Mouse (Mus musculus) heart, embryonic 16.5 days (tissue): Measurements from ENCODE around the gene Zbtb37. TPM values are rescaled to one million over a fixed set of nuclear protein-coding genes. Genes with fewer than 3 reads are reported as not detected.

Experiments
- ATAC-seq: fragments of 200-750 bp; cut with Nextera tagmentation; replicated peaks from 2 replicates; pipeline ENCODE4 v1.8.0; 2017; ENCODE audit warnings: moderate number of reproducible peaks; ENCODE audit not compliant: insufficient read depth, low FRiP score; ENCODE audit errors: extremely low read depth
- H3K27ac ChIP-seq: fragments of 300-500 bp; sonication (generic); 2 replicates; pipeline ENCODE4 v1.5.1; 2014; ENCODE audit warnings: mild to moderate bottlenecking, low read length, control low read depth, moderate library complexity
- H3K27me3 ChIP-seq: fragments of 300-500 bp; sonication (generic); 2 replicates; pipeline ENCODE4 v1.6.1; 2014; ENCODE audit warnings: low read length, mixed read lengths; ENCODE audit not compliant: control insufficient read depth, insufficient read depth
- H3K36me3 ChIP-seq: fragments of 300-500 bp; sonication (generic); 2 replicates; pipeline ENCODE4 v1.6.1; 2014; ENCODE audit not compliant: control insufficient read depth, insufficient read depth
- H3K4me1 ChIP-seq: fragments of 300-500 bp; sonication (generic); 2 replicates; pipeline ENCODE4 v1.6.1; 2014; ENCODE audit warnings: low read length, mixed read lengths; ENCODE audit not compliant: control insufficient read depth, insufficient read depth
- H3K4me2 ChIP-seq: fragments of 300-500 bp; sonication (generic); 2 replicates; pipeline ENCODE4 v1.6.1; 2014; ENCODE audit warnings: low read depth, mild to moderate bottlenecking, control low read depth, low read length
- H3K4me3 ChIP-seq: fragments of 300-500 bp; sonication (generic); 2 replicates; pipeline ENCODE4 v1.5.1; 2014; ENCODE audit warnings: mild to moderate bottlenecking, control low read depth, low read length
- H3K9ac ChIP-seq: fragments of 300-500 bp; sonication (generic); 2 replicates; pipeline ENCODE4 v1.6.1; 2014; ENCODE audit warnings: low read length, control low read depth
- H3K9me3 ChIP-seq: fragments of 300-500 bp; sonication (generic); replicated peaks from 2 replicates; pipeline ENCODE4 v1.6.1; 2016; ENCODE audit warnings: low read length; ENCODE audit not compliant: control insufficient read depth
- WGBS: fragments of 180-500 bp; shearing (Covaris S2); extraction: QIAGEN DNeasy Blood & Tissue Kit; methylation state at CpG from one replicate; pipeline ENCODE4 v1.1.7; 2014; 5-methylcytosine and 5-hydroxymethylcytosine counted together
- polyA plus RNA-seq: library from polyadenylated mRNA; unstranded; fragments of >200 nt; fragmentation: Nextera tagmentation; extraction: Ambion mirVana; gene quantifications from 2 replicates; pipeline ENCODE4 v1.2.1, GENCODE M21; 2015

Gene Zbtb37
- 6.5 and 7.9 TPM in 2 replicates for polyA plus RNA-seq

- H3K4me3 ChIP-seq: peak within 1 kb of the TSS; percentile 74
- WGBS: 1% methylated on average over 70 of the region's 76 CpGs
- peak within 1 kb of the TSS; percentile 91 for H3K4me2 ChIP-seq
- H3K9ac ChIP-seq: peak within 1 kb of the TSS; percentile 90
- H3K27me3 ChIP-seq: no peaks in the 10 kb centered on the region
- H3K4me1 ChIP-seq: peaks cover 22% of the 10 kb centered on the region
- H3K27ac ChIP-seq: peak within 1 kb of the TSS; percentile 88
- no peaks in the 10 kb centered on the region for H3K9me3 ChIP-seq
- H3K36me3 ChIP-seq: peaks cover 45% of the 10 kb centered on the region
- ATAC-seq: peak; percentile 90
Observed at GRCm38 (mm10) chr1:161034435-161035280, at the start of gene Zbtb37. Gene Zbtb37, minus strand, starts transcription at chr1:161034849.

- Histone ChIP-seq H3K27me3 (no peaks in the 10 kb centered on the region), H3K27ac (no peak overlapping the region), H3K9ac (no peak overlapping the region), H3K4me2 (no peak overlapping the region), H3K4me1 (peaks cover 18% of the 10 kb centered on the region), H3K36me3 (peaks cover 13% of the 10 kb centered on the region; the same call in 1 of the 2 replicates), H3K4me3 (no peak overlapping the region), H3K9me3 (no peaks in the 10 kb centered on the region)
- 93% methylated on average over 3 of the region's 3 CpGs for WGBS
- ATAC-seq: no peak
Observed at GRCm38 (mm10) chr1:161077243-161077642, 42.6 kb upstream of the Zbtb37 start.

GRCm38 (mm10) chr1:161076238-161076637 lies 41.6 kb upstream of the Zbtb37 start:
- Histone ChIP-seq H3K9me3 (no peaks in the 10 kb centered on the region), H3K36me3 (peaks cover 13% of the 10 kb centered on the region; the same call in 1 of the 2 replicates), H3K9ac (no peak overlapping the region), H3K27me3 (no peaks in the 10 kb centered on the region), H3K4me1 (peaks cover 22% of the 10 kb centered on the region), H3K4me3 (no peak overlapping the region), H3K27ac (no peak overlapping the region), H3K4me2 (no peak overlapping the region)
- no peak for ATAC-seq
- WGBS: 79% methylated on average over 6 of the region's 6 CpGs

GRCm38 (mm10) chr1:161071272-161071620 lies 36.6 kb upstream of the Zbtb37 start:
- Histone ChIP-seq H3K27ac (peak overlapping the region; percentile 73), H3K36me3 (peaks cover 4% of the 10 kb centered on the region; the same call in 1 of the 2 replicates), H3K9ac (peak overlapping the region; percentile 84), H3K4me2 (peak overlapping the region; percentile 82), H3K27me3 (no peaks in the 10 kb centered on the region), H3K4me3 (peak overlapping the region; percentile 81), H3K9me3 (no peaks in the 10 kb centered on the region), H3K4me1 (peaks cover 25% of the 10 kb centered on the region)
- ATAC-seq: no peak
- under 1% methylated on average over 12 of the region's 12 CpGs for WGBS

GRCm38 (mm10) chr1:161070352-161071271 lies 36.0 kb upstream of the Zbtb37 start, which contains the start of the genes Dars2 and Cenpl:
Gene Dars2, minus strand, starts transcription at chr1:161070658.
Gene Cenpl, plus strand, starts transcription at chr1:161070713.
- WGBS: under 1% methylated on average over 57 of the region's 57 CpGs
- ATAC-seq: peak; percentile 96
- Histone ChIP-seq H3K4me1 (peaks cover 25% of the 10 kb centered on the region), H3K9ac (peak within 1 kb of the TSS; percentile 84), H3K9me3 (no peaks in the 10 kb centered on the region), H3K36me3 (peaks cover 4% of the 10 kb centered on the region; the same call in 1 of the 2 replicates), H3K4me3 (peak within 1 kb of the TSS; percentile 81), H3K4me2 (peak within 1 kb of the TSS; percentile 83), H3K27ac (peak within 1 kb of the TSS; percentile 73), H3K27me3 (no peaks in the 10 kb centered on the region)

GRCm38 (mm10) chr1:161063351-161063750 lies 28.7 kb upstream of the Zbtb37 start:
- Histone ChIP-seq H3K9me3 (no peaks in the 10 kb centered on the region), H3K27ac (no peak overlapping the region), H3K4me3 (no peak overlapping the region), H3K4me2 (no peak overlapping the region), H3K4me1 (no peaks in the 10 kb centered on the region), H3K27me3 (no peaks in the 10 kb centered on the region), H3K36me3 (peaks cover 5% of the 10 kb centered on the region; the same call in 1 of the 2 replicates), H3K9ac (no peak overlapping the region)
- 71% methylated on average over 1 of the region's 1 CpGs for WGBS
- no peak for ATAC-seq

- no peaks in the 10 kb centered on the region for H3K9me3 ChIP-seq
- H3K4me3 ChIP-seq: no peak overlapping the region
- no peaks in the 10 kb centered on the region for H3K4me1 ChIP-seq
- no peak overlapping the region for H3K27ac ChIP-seq
- WGBS: 95% methylated on average over 1 of the region's 1 CpGs
- ATAC-seq: no peak
- no peak overlapping the region for H3K9ac ChIP-seq
- no peaks in the 10 kb centered on the region for H3K27me3 ChIP-seq
- H3K4me2 ChIP-seq: no peak overlapping the region
- peaks cover 18% of the 10 kb centered on the region for H3K36me3 ChIP-seq
Observed at GRCm38 (mm10) chr1:161057164-161057563, 22.5 kb upstream of the Zbtb37 start.

- Histone ChIP-seq H3K27ac (peak overlapping the region; percentile 16; the same call in 1 of the 2 replicates), H3K4me1 (no peaks in the 10 kb centered on the region), H3K9ac (no peak overlapping the region), H3K36me3 (peaks cover 14% of the 10 kb centered on the region), H3K4me2 (no peak overlapping the region), H3K27me3 (no peaks in the 10 kb centered on the region), H3K4me3 (no peak overlapping the region), H3K9me3 (no peaks in the 10 kb centered on the region)
- ATAC-seq: 0 out of 2 replicates have a peak, but pooled peaks have one; percentile 37
- WGBS: 74% methylated on average over 3 of the region's 3 CpGs
Observed at GRCm38 (mm10) chr1:161046972-161047371, 12.3 kb upstream of the Zbtb37 start.
